Mouse (Mus musculus): ENCODE results near the gene Gm9639. TPM values are rescaled to one million over a fixed set of nuclear protein-coding genes. Genes with fewer than 3 reads are reported as not detected.
"Not testable (repeated sequence)": the region's sequence is repeated elsewhere in the genome, so short reads cannot be mapped to it uniquely, and the experiment has no call there.

The Gm9639 gene
- polyA plus RNA-seq, 1 experiment from 2014 or later, result not detected

- DNase-seq; H3K36me3 ChIP-seq; H3K4me2 ChIP-seq; H3K27me3 ChIP-seq; H3K9me3 ChIP-seq (replicated peaks); ATAC-seq (ENCODE audit: low read depth); H3K9ac ChIP-seq; H3K4me1 ChIP-seq (replicated peaks); H3K4me3 ChIP-seq (replicated peaks); H3K27ac ChIP-seq: not testable (repeated sequence)
- 36% methylated on average over 3 of the region's 3 CpGs for WGBS (ENCODE audit: insufficient replicate concordance)
Measured at GRCm38 (mm10) chr10:77798164-77798920, 3.5 kb upstream of the Gm9639 start.

GRCm38 (mm10) chr10:77797677-77798076 is 2.8 kb upstream of the Gm9639 start:
- no peak overlapping the region for H3K9ac ChIP-seq
- no peaks in the 10 kb centered on the region for H3K4me1 ChIP-seq (replicated peaks)
- no peak overlapping the region for H3K4me2 ChIP-seq
- H3K9me3 ChIP-seq (replicated peaks), result no peaks in the 10 kb centered on the region
- no peaks in the 10 kb centered on the region for H3K36me3 ChIP-seq
- H3K27me3 ChIP-seq, result no peaks in the 10 kb centered on the region
- no peak overlapping the region for H3K4me3 ChIP-seq (replicated peaks)
- no peak for ATAC-seq (ENCODE audit: low read depth)
- no peak overlapping the region for H3K27ac ChIP-seq
- WGBS (ENCODE audit: insufficient replicate concordance), result 29% methylated on average over 3 of the region's 3 CpGs
- DNase-seq, result no peak

GRCm38 (mm10) chr10:77788621-77789020 is 6.3 kb downstream of the Gm9639 start:
- H3K4me3 ChIP-seq (replicated peaks), result no peak overlapping the region
- H3K4me2 ChIP-seq, result no peak overlapping the region
- no peak overlapping the region for H3K9ac ChIP-seq
- no peaks in the 10 kb centered on the region for H3K9me3 ChIP-seq (replicated peaks)
- no peak for DNase-seq
- no peak overlapping the region for H3K27ac ChIP-seq
- no peak for ATAC-seq (ENCODE audit: low read depth)
- H3K27me3 ChIP-seq, result no peaks in the 10 kb centered on the region
- WGBS (ENCODE audit: insufficient replicate concordance), result 55% methylated on average over 2 of the region's 2 CpGs
- no peaks in the 10 kb centered on the region for H3K36me3 ChIP-seq
- no peaks in the 10 kb centered on the region for H3K4me1 ChIP-seq (replicated peaks)

- 30% methylated on average over 1 of the region's 1 CpGs for WGBS (ENCODE audit: insufficient replicate concordance)
Measured at GRCm38 (mm10) chr10:77787876-77788275, 7.0 kb downstream of the Gm9639 start, which contains the start of gene Gm7137. TSS of gene Gm7137 (minus strand) at chr10:77788200.

GRCm38 (mm10) chr10:77783396-77783795 is 11.5 kb downstream of the Gm9639 start:
- H3K27me3 ChIP-seq; H3K27ac ChIP-seq; H3K36me3 ChIP-seq; H3K4me1 ChIP-seq (replicated peaks); H3K4me2 ChIP-seq; H3K9ac ChIP-seq; H3K9me3 ChIP-seq (replicated peaks); H3K4me3 ChIP-seq (replicated peaks); DNase-seq; ATAC-seq (ENCODE audit: low read depth): not testable (repeated sequence)
- 53% methylated on average over 3 of the region's 3 CpGs for WGBS (ENCODE audit: insufficient replicate concordance)

More at GRCm38 (mm10) chr10:77787876-77788275, 7.0 kb downstream of the Gm9639 start, which contains the start of gene Gm7137:
- not testable (repeated sequence) for H3K4me1 ChIP-seq (replicated peaks); H3K27me3 ChIP-seq; H3K36me3 ChIP-seq; ATAC-seq (ENCODE audit: low read depth); H3K9ac ChIP-seq; H3K4me3 ChIP-seq (replicated peaks); H3K27ac ChIP-seq; H3K9me3 ChIP-seq (replicated peaks); H3K4me2 ChIP-seq; DNase-seq

- not testable (repeated sequence) for H3K36me3 ChIP-seq; ATAC-seq (ENCODE audit: low read depth); H3K27me3 ChIP-seq; H3K27ac ChIP-seq; H3K9me3 ChIP-seq (replicated peaks); H3K4me2 ChIP-seq; H3K4me3 ChIP-seq (replicated peaks); H3K4me1 ChIP-seq (replicated peaks); H3K9ac ChIP-seq; DNase-seq
- 31% methylated on average over 1 of the region's 1 CpGs for WGBS (ENCODE audit: insufficient replicate concordance)
Measured at GRCm38 (mm10) chr10:77782442-77782841, 12.4 kb downstream of the Gm9639 start, which contains the start of gene Gm3250. TSS of gene Gm3250 (minus strand) at chr10:77782542.

- H3K9ac ChIP-seq; H3K36me3 ChIP-seq; H3K4me1 ChIP-seq (replicated peaks); H3K9me3 ChIP-seq (replicated peaks); DNase-seq; H3K27me3 ChIP-seq; ATAC-seq (ENCODE audit: low read depth); H3K4me2 ChIP-seq; H3K4me3 ChIP-seq (replicated peaks); H3K27ac ChIP-seq: not testable (repeated sequence)
- WGBS (ENCODE audit: insufficient replicate concordance), result 36% methylated on average over 1 of the region's 1 CpGs
Measured at GRCm38 (mm10) chr10:77776844-77777243, 18.0 kb downstream of the Gm9639 start, which contains the start of gene Gm7138. TSS of gene Gm7138 (minus strand) at chr10:77776944.

GRCm38 (mm10) chr10:77772142-77772541 is 22.7 kb downstream of the Gm9639 start:
- H3K27me3 ChIP-seq; ATAC-seq (ENCODE audit: low read depth): not testable (repeated sequence)
- 47% methylated on average over 1 of the region's 3 CpGs for WGBS (ENCODE audit: insufficient replicate concordance)

GRCm38 (mm10) chr10:77771225-77771624 is 23.7 kb downstream of the Gm9639 start, which contains the start of gene Gm3238:
TSS of gene Gm3238 (minus strand) at chr10:77771325.
- not testable (repeated sequence) for DNase-seq; H3K4me2 ChIP-seq; ATAC-seq (ENCODE audit: low read depth); H3K9me3 ChIP-seq (replicated peaks); H3K27me3 ChIP-seq; H3K36me3 ChIP-seq; H3K9ac ChIP-seq; H3K27ac ChIP-seq; H3K4me1 ChIP-seq (replicated peaks); H3K4me3 ChIP-seq (replicated peaks)
- WGBS (ENCODE audit: insufficient replicate concordance), result 18% methylated on average over 1 of the region's 1 CpGs

More at GRCm38 (mm10) chr10:77772142-77772541, 22.7 kb downstream of the Gm9639 start:
- DNase-seq; H3K9ac ChIP-seq; H3K9me3 ChIP-seq (replicated peaks); H3K27ac ChIP-seq; H3K4me2 ChIP-seq; H3K4me3 ChIP-seq (replicated peaks); H3K36me3 ChIP-seq; H3K4me1 ChIP-seq (replicated peaks): not testable (repeated sequence)

- no peak overlapping the region for H3K9ac ChIP-seq
- no peak for ATAC-seq (ENCODE audit: low read depth)
- no peak for DNase-seq
- no peaks in the 10 kb centered on the region for H3K4me1 ChIP-seq (replicated peaks)
- H3K4me3 ChIP-seq (replicated peaks), result no peak overlapping the region
- no peaks in the 10 kb centered on the region for H3K36me3 ChIP-seq
- WGBS (ENCODE audit: insufficient replicate concordance), result 56% methylated on average over 1 of the region's 1 CpGs
- H3K27ac ChIP-seq, result no peak overlapping the region
- H3K9me3 ChIP-seq (replicated peaks), result no peaks in the 10 kb centered on the region
- no peak overlapping the region for H3K4me2 ChIP-seq
- H3K27me3 ChIP-seq, result no peaks in the 10 kb centered on the region
Measured at GRCm38 (mm10) chr10:77769727-77770126, 25.1 kb downstream of the Gm9639 start.

- H3K27ac ChIP-seq; DNase-seq; H3K27me3 ChIP-seq; H3K9me3 ChIP-seq (replicated peaks); H3K4me1 ChIP-seq (replicated peaks); H3K4me3 ChIP-seq (replicated peaks); ATAC-seq (ENCODE audit: low read depth); H3K9ac ChIP-seq; H3K4me2 ChIP-seq; H3K36me3 ChIP-seq: not testable (repeated sequence)
- 50% methylated on average over 1 of the region's 1 CpGs for WGBS (ENCODE audit: insufficient replicate concordance)
Measured at GRCm38 (mm10) chr10:77759582-77759981, 35.3 kb downstream of the Gm9639 start, which contains the start of gene Gm3233. TSS of gene Gm3233 (minus strand) at chr10:77759682.

- no peak for ATAC-seq (ENCODE audit: low read depth)
- Histone ChIP-seq H3K4me2 (no peak overlapping the region), H3K9ac (no peak overlapping the region), H3K27me3 (no peaks in the 10 kb centered on the region), H3K36me3 (no peaks in the 10 kb centered on the region), H3K27ac (no peak overlapping the region), H3K4me3 (replicated peaks) (no peak overlapping the region), H3K9me3 (replicated peaks) (no peaks in the 10 kb centered on the region), H3K4me1 (replicated peaks) (no peaks in the 10 kb centered on the region)
- no peak for DNase-seq
Measured at GRCm38 (mm10) chr10:77753448-77753847, 41.4 kb downstream of the Gm9639 start.
